Mouse (Mus musculus): Measurements from ENCODE around the gene Fscb.

Gene Fscb

DNA sequence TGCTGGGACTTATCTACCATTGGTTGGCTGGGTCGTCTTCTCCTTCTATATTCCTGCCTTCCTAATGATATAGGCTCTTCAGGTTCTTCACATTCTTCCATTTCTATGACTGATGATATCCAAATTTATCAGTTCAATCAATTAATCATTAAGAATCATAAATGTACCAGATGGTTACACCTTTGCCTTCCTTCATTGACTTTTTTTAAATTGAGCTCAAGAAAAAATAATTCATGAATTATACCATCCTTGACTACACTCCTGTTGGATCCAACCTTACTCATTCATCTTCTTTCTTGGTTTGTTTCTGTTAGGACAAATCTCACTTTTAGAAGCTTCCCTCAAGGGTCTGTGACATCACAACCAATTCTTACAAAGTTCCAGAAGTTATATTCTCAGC, at the start of gene Fscb:
Fscb (minus strand) TSS at position 101 of the 400 bp plus-strand sequence.
- DNase-seq (ENCODE audit: low spot score in 2 of 2), result no peak

DNA sequence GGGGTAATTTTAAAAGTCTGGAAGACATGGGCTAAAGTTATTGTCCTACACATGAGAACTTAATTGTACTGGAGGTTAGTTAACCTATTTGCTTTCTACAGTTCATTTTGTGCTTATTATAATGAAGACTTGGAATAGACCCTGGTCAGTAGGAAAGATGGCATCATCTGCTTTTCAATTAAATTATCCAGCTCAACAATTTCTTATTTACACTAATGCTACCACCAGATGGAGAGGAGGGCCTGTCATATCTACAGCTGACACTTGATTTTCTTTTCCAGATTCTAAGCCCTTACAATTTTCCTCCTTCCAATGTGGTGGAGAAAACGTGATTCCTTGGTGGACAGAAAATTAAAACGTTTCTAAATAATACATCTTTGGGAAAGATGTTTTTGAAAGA, 42.3 kb upstream of the Fscb start:
- DNase-seq (ENCODE audit: low spot score in 2 of 2), result no peak

DNA sequence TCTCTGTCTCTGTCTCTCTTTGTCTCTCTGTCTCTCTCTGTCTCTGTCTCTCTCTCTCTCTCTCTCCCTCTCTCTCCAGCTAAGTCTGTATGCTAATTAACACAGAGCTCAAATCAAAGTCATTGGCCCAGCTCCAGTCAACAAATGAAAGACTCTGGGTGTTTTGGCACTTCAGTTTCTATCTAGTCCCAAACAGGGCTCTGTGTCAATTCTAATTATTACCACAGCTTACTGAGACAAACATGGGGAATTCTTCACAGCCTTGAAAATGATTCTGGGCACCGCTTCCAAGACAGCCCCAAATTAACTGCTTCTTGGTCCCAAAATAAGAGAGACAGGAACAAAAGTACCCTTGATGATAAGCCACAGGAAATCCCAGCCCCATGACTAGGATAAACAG, 38.9 kb upstream of the Fscb start:
- DNase-seq (ENCODE audit: low spot score in 2 of 2), result no peak

DNA sequence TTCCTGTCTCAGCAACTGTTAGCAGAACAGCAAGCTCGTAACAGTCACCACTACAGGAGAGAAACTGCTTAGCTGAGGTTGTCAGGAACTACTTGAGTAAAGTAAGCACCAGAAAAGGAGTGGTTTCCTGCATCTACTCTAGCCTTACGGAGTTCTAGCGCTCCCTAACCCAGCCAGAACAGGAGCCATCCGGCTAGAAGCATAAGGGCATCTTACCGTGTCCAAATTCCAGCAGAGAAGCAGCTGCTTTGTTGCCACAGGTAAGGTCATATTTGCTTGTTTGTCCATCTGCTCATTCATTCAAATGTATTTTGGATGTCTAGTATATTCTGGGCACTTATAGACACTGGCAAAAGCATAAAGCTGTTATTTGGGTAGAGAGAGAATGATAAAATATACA, 23.2 kb upstream of the Fscb start:
- DNase-seq (ENCODE audit: low spot score in 2 of 2), result no peak

DNA sequence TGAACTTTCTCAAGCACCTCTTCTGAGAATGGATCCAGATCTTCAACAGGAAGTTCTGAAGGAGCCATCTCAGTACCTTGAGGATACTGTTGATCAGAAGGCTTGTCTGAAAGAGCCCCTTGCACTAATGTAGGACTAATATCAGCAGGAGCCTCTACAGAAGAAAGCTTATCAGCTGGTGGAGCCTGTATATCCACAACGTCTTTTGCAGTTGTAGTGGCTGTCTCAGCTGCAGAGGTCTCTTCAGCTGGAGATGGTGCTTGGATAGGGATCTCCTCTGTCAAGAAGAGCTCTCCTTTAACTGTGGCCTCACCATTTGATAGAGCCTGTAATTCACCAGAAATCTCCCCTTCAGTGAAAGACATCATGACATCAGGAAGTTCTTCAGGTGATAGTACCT, 875 bp downstream of the Fscb start:
- DNase-seq (ENCODE audit: low spot score in 2 of 2), result no peak

DNA sequence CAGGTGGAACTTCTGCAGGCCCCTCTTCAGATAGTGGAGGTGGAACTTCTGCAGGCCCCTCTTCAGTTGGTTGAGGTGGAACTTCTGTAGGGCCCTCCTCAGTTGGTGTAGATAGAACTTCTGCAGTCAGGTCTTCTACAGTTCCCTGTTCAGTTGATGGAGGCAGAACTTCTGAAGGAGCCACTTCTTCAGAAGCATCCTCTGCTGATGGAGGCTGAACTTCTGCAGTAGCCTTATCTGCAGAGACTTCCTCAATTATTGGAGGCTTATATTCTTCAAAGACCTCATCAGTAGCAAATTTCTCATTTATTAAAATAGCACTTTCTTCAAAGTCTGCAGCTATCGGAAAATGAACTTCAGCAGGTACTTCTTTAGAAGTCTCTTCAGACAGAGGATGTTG, 1.4 kb downstream of the Fscb start:
- DNase-seq (ENCODE audit: low spot score in 2 of 2), result no peak

DNA sequence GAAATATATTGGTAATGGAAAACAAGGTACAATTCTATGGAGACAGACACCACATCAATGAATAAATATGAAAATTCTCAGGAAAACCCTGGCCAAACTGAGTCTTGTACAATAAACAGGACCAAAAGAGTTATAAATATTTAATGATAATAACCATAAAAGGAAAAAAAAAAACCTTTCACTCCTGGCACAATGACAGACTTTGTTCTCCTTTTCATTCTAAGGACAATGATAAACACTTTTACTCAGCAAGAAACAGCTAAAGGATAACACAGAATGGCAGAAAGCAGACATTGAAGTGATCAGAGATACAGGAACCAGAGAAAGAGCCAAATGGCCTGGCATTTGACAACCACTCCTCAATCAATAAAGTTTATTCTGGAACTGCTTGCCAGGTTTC, 19.3 kb downstream of the Fscb start:
- DNase-seq (ENCODE audit: low spot score in 2 of 2), result no peak

DNA sequence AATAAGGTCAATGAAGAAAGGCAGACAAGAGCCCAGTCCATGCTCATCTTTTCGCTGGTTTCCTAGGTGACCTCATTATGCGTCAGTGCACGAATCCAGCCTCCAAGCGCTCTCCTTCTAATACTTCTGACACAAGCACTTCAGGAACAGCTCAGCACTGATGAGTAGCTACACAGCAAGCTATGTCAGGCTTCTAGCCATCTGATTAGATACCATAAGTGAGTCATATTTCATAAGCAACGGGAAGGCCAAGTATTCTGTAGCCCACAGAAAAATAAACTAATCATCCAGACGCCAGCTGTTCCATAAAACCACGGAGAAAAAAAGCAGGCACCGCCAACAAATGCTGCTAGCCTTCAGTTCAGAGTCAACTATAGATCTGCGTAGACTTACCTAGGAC, 24.6 kb downstream of the Fscb start:
- DNase-seq (ENCODE audit: low spot score in 2 of 2), result no peak

DNA sequence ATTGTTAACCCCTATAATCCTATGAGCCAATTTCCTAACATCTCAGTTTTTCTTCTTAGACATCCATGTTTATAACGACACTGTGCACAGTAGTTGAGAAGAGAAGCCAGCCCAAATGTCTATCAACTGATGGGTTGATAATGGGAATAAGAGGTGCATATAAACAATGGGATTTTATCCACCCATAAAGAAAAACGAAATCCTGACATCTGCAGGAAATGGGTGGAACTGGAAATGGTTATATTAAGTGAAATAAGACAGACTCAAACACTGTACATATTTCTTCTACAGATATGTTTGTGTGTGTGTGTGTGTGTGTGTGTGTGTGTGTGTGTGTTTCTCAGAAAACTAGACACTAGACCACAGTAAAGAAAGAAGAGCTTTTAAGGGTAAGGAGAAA, 37.8 kb downstream of the Fscb start:
- no peak for DNase-seq (ENCODE audit: low spot score in 2 of 2)
